In the genomic region with DNA sequence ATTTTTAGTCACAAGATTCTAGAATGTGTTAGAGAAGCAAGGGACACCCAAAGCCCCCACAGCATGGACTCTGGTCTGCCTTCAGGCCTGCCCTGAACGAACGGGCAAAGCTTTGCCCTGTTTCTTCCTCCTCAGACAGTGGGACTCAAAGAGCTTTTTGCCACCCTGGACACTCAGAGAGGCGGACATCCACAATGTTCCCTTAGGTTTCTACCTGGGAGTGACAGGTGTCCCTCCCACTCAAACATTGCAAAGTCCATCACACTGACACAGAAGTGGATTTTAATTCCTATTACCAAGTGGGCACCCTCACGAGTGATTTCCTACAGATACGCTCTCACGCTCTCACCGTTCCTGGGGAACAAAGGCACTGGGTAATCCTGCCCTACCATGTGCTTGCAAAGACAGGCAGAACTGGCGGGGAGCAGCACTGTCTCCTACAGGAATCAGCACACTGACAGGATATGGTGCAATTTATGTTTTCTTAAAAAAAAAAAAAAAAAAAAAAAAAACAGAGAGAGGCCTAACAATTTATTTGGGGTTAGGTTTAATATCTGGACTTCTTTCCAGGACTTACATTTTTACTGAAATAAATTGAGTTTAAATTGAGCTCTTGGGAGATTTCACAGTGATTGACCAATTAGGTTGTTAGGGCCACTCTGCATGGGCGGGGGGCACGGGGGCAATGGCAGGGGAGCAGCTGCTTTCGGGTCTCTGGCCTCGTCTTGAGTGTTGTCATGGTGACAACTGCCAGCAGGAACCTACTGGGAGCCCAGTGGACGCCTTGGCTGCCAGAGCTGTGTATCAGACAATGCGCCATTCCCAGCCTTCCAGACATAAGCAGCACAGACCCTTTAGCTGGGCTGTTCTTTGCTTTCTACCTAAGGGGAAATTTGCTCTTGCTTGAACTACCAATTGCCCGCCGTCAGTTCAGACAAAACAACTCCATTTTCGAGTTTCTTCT, we compare ENCODE assay signal across 12 mouse cellular contexts.
DNase-seq lines count a peak whose midpoint lies in the region; ATAC-seq lines count a peak whose summit lies in the region.
"Had no signal": no experiment of that assay in that cellular context is flagged by ENCODE, and none has a peak within 500 bp of the region (broad histone marks: within the 10 kb centered on the region; RNA-seq: fewer than 3 reads in every experiment).

No protein-coding gene starts in this region.

- no peak overlapping the region for H3K4me3 ChIP-seq in embryonic facial prominence, embryonic 14.5 days (ENCODE audit: low read depth, low read length)
- no peak overlapping the region for H3K4me3 ChIP-seq in hindbrain, embryonic 15.5 days
- H3K4me3 ChIP-seq in neural tube, embryonic 11.5 days (ENCODE audit: low read depth, low read length) = no peak overlapping the region

- H3K27me3 ChIP-seq in embryonic facial prominence, embryonic 14.5 days (replicated peaks; ENCODE audit: control insufficient read depth, insufficient read depth, low read length) = no peaks in the 10 kb centered on the region
- H3K27me3 ChIP-seq in hindbrain, embryonic 15.5 days = no peaks in the 10 kb centered on the region
- H3K27me3 ChIP-seq in neural tube, embryonic 11.5 days (ENCODE audit: control insufficient read depth, insufficient read depth, low read length) = no peaks in the 10 kb centered on the region

- H3K27ac ChIP-seq in embryonic facial prominence, embryonic 14.5 days (replicated peaks; ENCODE audit: low read depth, low read length) = no peak overlapping the region
- H3K27ac ChIP-seq in hindbrain, embryonic 15.5 days (replicated peaks) = peak overlapping the region; percentile 61
- H3K27ac ChIP-seq in neural tube, embryonic 11.5 days (ENCODE audit: low read depth, low read length) = peak overlapping the region; percentile 62; the same call in 1 of the 2 replicates
- H3K27ac ChIP-seq: kidney, postnatal 0 days had no signal

- H3K9ac ChIP-seq in embryonic facial prominence, embryonic 14.5 days (ENCODE audit: low read depth, low read length) = no peak overlapping the region
- H3K9ac ChIP-seq in hindbrain, embryonic 15.5 days = no peak overlapping the region
- H3K9ac ChIP-seq in neural tube, embryonic 11.5 days (ENCODE audit: low read length) = no peak overlapping the region; the same call in 1 of the 2 replicates

- no peaks in the 10 kb centered on the region for H3K36me3 ChIP-seq in embryonic facial prominence, embryonic 14.5 days (ENCODE audit: control insufficient read depth, insufficient read depth, low read length)
- H3K36me3 ChIP-seq in hindbrain, embryonic 15.5 days = no peaks in the 10 kb centered on the region
- H3K36me3 ChIP-seq in neural tube, embryonic 11.5 days (ENCODE audit: control insufficient read depth, insufficient read depth, low read length) = no peaks in the 10 kb centered on the region
- H3K36me3 ChIP-seq: G1E had no signal

- peak; percentile 84 to 91 for DNase-seq in cerebellum, postnatal 10 days
- peak; percentile 72 for DNase-seq in embryonic facial prominence, embryonic 14.5 days (ENCODE audit: low spot score)
- peak; percentile 75 for DNase-seq in neural tube, embryonic 11.5 days (ENCODE audit: low spot score)
- DNase-seq in thymus, postnatal 4 days = no peak
- no peak for DNase-seq in spleen, postnatal 10 days (ENCODE audit: low spot score in 2 of 2)
- no peak for DNase-seq in adrenal gland, adult 2 months
- DNase-seq: gastrocnemius, postnatal 36 days; heart, postnatal 36 days had no signal

- H3K4me2 ChIP-seq in embryonic facial prominence, embryonic 14.5 days (ENCODE audit: low read depth, low read length) = no peak overlapping the region
- H3K4me2 ChIP-seq in hindbrain, embryonic 15.5 days = peak overlapping the region; percentile 35
- no peak overlapping the region for H3K4me2 ChIP-seq in neural tube, embryonic 11.5 days (ENCODE audit: low read depth)

- no peaks in the 10 kb centered on the region for H3K4me1 ChIP-seq in embryonic facial prominence, embryonic 14.5 days (ENCODE audit: control insufficient read depth, insufficient read depth, low read length)
- peaks cover 27% of the 10 kb centered on the region for H3K4me1 ChIP-seq in hindbrain, embryonic 15.5 days (replicated peaks)
- 0 out of 2 replicates have a peak, but pooled peaks cover 6% of the 10 kb centered on the region for H3K4me1 ChIP-seq in neural tube, embryonic 11.5 days (ENCODE audit: control insufficient read depth, insufficient read depth, low read length)

- WGBS in embryonic facial prominence, embryonic 14.5 days = 58% methylated on average over 17 of the region's 17 CpGs
- 20% methylated on average over 17 of the region's 17 CpGs for WGBS in hindbrain, embryonic 15.5 days
- WGBS in neural tube, embryonic 11.5 days = 43% methylated on average over 17 of the region's 17 CpGs

- no peaks in the 10 kb centered on the region for H3K9me3 ChIP-seq in embryonic facial prominence, embryonic 14.5 days (ENCODE audit: control insufficient read depth, low read length)
- H3K9me3 ChIP-seq in hindbrain, embryonic 15.5 days = no peaks in the 10 kb centered on the region
- no peaks in the 10 kb centered on the region for H3K9me3 ChIP-seq in neural tube, embryonic 11.5 days (ENCODE audit: control insufficient read depth, low read length)

- no peak for ATAC-seq in cerebellum, adult (ENCODE audit: insufficient number of reproducible peaks, low FRiP score, low TSS enrichment)
- ATAC-seq in embryonic facial prominence, embryonic 14.5 days (ENCODE audit: low read depth) = peak; percentile 51; the same call in 1 of the 2 replicates
- peak; percentile 88 for ATAC-seq in hindbrain, embryonic 15.5 days (ENCODE audit: low FRiP score, low read depth)
- ATAC-seq in neural tube, embryonic 11.5 days (ENCODE audit: insufficient read depth, low FRiP score, low TSS enrichment) = peak; percentile 87

Comparison
In these comparisons a context has a peak if more than half of its experiments do, and no peak if none do; other contexts are left out.
1. DNase-seq: peak in cerebellum, postnatal 10 days (2 of 2), embryonic facial prominence, embryonic 14.5 days (single experiment) and neural tube, embryonic 11.5 days (single experiment); none in thymus, postnatal 4 days (single experiment), spleen, postnatal 10 days (0 of 2) and adrenal gland, adult 2 months (single experiment).